Mouse (Mus musculus): ENCODE measurements around the gene Numa1. TPM values are rescaled to one million over a fixed set of nuclear protein-coding genes. Genes with fewer than 3 reads are reported as not detected.
A peak's percentile ranks its signal among the peaks of the same experiment; 100 is the strongest.
"Not testable (repeated sequence)": the region's sequence is repeated elsewhere in the genome, so short reads cannot be mapped to it uniquely, and the experiment has no call there.

Numa1 gene
- polyA plus RNA-seq, 1 experiment from 2014 or later, result 32.1 TPM

DNA sequence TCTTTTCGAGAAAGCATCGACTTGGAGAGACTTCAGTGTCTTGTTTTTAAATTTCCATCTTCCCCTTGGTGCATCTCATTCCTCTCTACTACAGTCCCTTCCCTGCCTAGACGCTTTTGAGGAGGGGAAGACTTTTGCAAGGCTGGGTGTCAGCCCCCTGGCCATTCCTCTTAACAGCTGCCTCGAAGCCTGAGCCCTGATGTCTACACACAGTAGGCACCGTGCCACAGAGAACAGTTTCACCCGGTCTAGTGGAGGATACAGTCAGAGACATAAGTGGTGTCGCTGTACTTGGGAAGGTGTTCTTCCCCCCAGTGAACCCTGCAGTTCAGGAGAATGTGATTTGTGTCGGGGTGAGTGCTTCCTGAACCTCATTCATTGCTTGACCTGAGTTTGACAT lies 27.2 kb upstream of the Numa1 start:
- no peaks in the 10 kb centered on the region for H3K27me3 ChIP-seq (replicated peaks)
- WGBS, result 71% methylated on average over 8 of the region's 8 CpGs
- H3K4me3 ChIP-seq (replicated peaks), result peak overlapping the region; percentile 85
- no peak for ATAC-seq (ENCODE audit: low FRiP score)
- peak overlapping the region; percentile 97 for H3K9ac ChIP-seq (replicated peaks)
- no peak overlapping the region for H3K27ac ChIP-seq (replicated peaks)
- H3K4me1 ChIP-seq, result peaks cover 34% of the 10 kb centered on the region
- peaks cover 27% of the 10 kb centered on the region for H3K36me3 ChIP-seq
- H3K9me3 ChIP-seq (replicated peaks), result no peaks in the 10 kb centered on the region
- H3K4me2 ChIP-seq, result peak overlapping the region; percentile 74

DNA sequence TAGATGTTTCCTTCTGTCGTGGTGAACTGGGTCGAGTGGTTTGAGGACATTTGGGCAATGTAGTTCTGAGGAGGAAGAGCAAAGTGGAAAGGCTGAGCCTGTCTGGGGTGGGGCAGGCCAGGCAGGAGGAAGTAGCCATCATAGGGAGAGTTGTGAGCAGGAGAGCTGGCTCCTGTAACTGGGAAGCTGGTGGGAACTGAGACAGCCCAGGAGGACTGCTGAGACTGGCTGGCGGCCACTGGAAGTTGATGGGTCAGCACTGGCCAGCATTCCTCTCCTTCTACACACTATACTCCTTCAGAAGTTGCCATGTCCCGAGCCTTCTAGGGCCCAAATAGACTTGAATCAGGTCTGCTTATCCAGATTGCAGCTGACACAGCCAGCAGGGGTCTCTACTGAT lies 25.5 kb upstream of the Numa1 start:
- no peaks in the 10 kb centered on the region for H3K9me3 ChIP-seq (replicated peaks)
- 84% methylated on average over 4 of the region's 4 CpGs for WGBS
- no peak overlapping the region for H3K9ac ChIP-seq (replicated peaks)
- ATAC-seq (ENCODE audit: low FRiP score), result no peak
- no peak overlapping the region for H3K4me2 ChIP-seq
- H3K27me3 ChIP-seq (replicated peaks), result no peaks in the 10 kb centered on the region
- H3K4me1 ChIP-seq, result peaks cover 34% of the 10 kb centered on the region
- peaks cover 37% of the 10 kb centered on the region for H3K36me3 ChIP-seq
- H3K4me3 ChIP-seq (replicated peaks), result no peak overlapping the region
- H3K27ac ChIP-seq (replicated peaks), result no peak overlapping the region

GRCm38 (mm10) chr7:101910138-101910537 lies 23.8 kb upstream of the Numa1 start:
- no peak for ATAC-seq (ENCODE audit: low FRiP score)
- Histone ChIP-seq H3K9me3 (replicated peaks) (no peaks in the 10 kb centered on the region), H3K9ac (replicated peaks) (no peak overlapping the region), H3K27me3 (replicated peaks) (no peaks in the 10 kb centered on the region), H3K4me3 (replicated peaks) (no peak overlapping the region), H3K36me3 (peaks cover 52% of the 10 kb centered on the region), H3K4me2 (no peak overlapping the region), H3K27ac (replicated peaks) (no peak overlapping the region), H3K4me1 (peaks cover 29% of the 10 kb centered on the region)
- 96% methylated on average over 4 of the region's 4 CpGs for WGBS

DNA sequence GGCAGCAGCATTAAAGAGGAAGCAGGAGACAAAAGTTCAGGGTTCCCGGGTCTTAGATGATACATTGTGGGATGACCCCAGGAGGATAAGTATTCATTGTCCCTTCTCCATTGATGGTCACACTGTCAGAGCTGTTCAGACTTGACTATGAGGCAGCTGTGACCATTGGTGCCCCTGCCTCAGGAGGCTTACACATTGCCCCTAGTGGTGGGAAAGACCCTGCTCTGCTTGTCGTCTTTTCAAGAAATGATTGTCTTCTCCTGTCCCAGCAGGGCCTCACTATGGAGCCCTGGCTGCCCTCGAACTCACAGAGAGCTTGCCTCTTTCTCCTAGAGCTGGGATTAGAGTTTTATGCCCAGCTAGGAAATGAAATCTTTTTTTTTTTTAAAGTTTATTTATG lies 21.9 kb upstream of the Numa1 start:
- Histone ChIP-seq H3K4me1 (peaks cover 19% of the 10 kb centered on the region), H3K27ac (replicated peaks) (no peak overlapping the region), H3K9ac (replicated peaks) (no peak overlapping the region), H3K9me3 (replicated peaks) (no peaks in the 10 kb centered on the region), H3K4me2 (no peak overlapping the region), H3K4me3 (replicated peaks) (no peak overlapping the region), H3K36me3 (peaks cover 52% of the 10 kb centered on the region), H3K27me3 (replicated peaks) (no peaks in the 10 kb centered on the region)
- 58% methylated on average over 3 of the region's 3 CpGs for WGBS
- no peak for ATAC-seq (ENCODE audit: low FRiP score)

- Histone ChIP-seq H3K9me3 (replicated peaks) (no peaks in the 10 kb centered on the region), H3K36me3 (peaks cover 18% of the 10 kb centered on the region), H3K27ac (replicated peaks) (no peak overlapping the region), H3K4me3 (replicated peaks) (no peak overlapping the region), H3K4me2 (no peak overlapping the region), H3K4me1 (no peaks in the 10 kb centered on the region), H3K9ac (replicated peaks) (no peak overlapping the region), H3K27me3 (replicated peaks) (no peaks in the 10 kb centered on the region)
- WGBS, result 18% methylated on average over 1 of the region's 1 CpGs
- ATAC-seq (ENCODE audit: low FRiP score), result peak; percentile 81
Measured at GRCm38 (mm10) chr7:101918071-101918470, 15.8 kb upstream of the Numa1 start.

DNA sequence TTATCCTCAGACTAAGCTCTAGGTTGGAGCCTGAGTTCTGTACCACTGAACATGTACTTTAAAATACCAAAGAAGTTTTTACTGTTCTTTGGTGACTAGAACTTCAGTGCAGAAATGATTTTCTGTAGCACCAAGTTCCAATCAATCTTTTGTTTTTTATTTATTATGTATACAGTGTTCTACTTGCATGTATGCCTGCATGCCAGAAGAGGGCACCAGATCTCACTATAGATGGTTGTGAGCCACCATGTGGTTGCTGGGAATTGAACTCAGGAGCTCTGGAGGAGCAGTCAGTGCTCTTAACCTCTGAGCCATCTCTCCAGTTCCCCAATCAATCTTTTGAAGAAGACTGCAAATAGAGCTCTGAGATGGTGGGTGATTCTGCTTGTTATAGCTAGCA lies 8.0 kb upstream of the Numa1 start:
- not testable (repeated sequence) for ATAC-seq (ENCODE audit: low FRiP score)

DNA sequence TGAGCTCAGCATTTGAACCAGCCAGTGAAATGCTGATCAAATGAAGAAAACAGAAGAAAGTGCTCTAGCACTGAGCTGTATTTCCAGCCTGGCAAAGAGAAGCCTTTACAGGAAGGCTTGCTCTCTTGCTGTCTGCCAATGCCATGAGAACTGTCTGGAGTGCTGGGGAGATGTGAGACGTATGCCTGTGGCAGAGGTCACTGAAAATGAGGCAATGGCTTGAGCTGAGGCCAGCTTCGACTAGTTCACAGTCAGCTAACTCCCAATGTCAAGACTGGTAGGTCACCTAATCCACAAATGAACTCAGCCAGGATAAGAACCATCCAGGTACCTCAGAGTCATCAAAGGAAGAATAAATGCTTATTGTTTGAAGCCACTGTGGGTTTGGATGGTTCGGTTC lies 5.8 kb upstream of the Numa1 start:
- no peak for ATAC-seq (ENCODE audit: low FRiP score)
- Histone ChIP-seq H3K9me3 (replicated peaks) (no peaks in the 10 kb centered on the region), H3K27me3 (replicated peaks) (no peaks in the 10 kb centered on the region), H3K4me1 (peaks cover 6% of the 10 kb centered on the region), H3K36me3 (no peaks in the 10 kb centered on the region), H3K4me2 (no peak overlapping the region), H3K4me3 (replicated peaks) (no peak overlapping the region), H3K9ac (replicated peaks) (no peak overlapping the region), H3K27ac (replicated peaks) (no peak overlapping the region)
- 88% methylated on average over 3 of the region's 3 CpGs for WGBS

More for the DNA sequence above, 8.0 kb upstream of the Numa1 start:
- not testable (repeated sequence) for H3K4me3 ChIP-seq (replicated peaks); H3K27ac ChIP-seq (replicated peaks); H3K4me1 ChIP-seq; H3K4me2 ChIP-seq; H3K9ac ChIP-seq (replicated peaks); H3K36me3 ChIP-seq; H3K27me3 ChIP-seq (replicated peaks); H3K9me3 ChIP-seq (replicated peaks)

- Histone ChIP-seq H3K4me2 (peak overlapping the region; percentile 81; the same call in 1 of the 2 replicates), H3K9me3 (replicated peaks) (no peaks in the 10 kb centered on the region), H3K9ac (replicated peaks) (no peak overlapping the region), H3K4me1 (peaks cover 35% of the 10 kb centered on the region), H3K27me3 (replicated peaks) (no peaks in the 10 kb centered on the region), H3K27ac (replicated peaks) (no peak overlapping the region), H3K4me3 (replicated peaks) (0 out of 2 replicates have a peak overlapping the region, but pooled peaks have one; percentile 8), H3K36me3 (no peaks in the 10 kb centered on the region)
- 93% methylated on average over 1 of the region's 1 CpGs for WGBS
- ATAC-seq (ENCODE audit: low FRiP score), result no peak
Measured at GRCm38 (mm10) chr7:101932551-101932950, 1.4 kb upstream of the Numa1 start.

DNA sequence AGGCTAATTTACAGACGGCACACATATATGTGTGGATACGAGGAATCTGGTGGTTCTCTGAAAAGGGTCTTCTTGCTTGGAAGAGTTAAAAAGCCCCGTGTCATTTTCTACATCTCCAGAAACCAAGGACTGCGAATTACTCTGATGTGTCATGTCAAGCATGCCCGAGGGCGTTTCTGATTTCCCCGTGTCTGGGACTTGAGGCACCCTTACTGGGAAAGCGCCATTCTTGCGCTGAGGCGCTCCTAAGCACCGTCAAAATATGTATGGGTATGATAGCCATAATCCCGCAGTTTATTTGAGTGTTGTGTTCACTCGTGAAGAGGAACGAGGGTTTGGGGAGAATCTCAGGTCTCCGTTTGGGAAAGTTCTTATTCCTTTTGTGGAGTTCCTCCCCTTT lies 611 bp upstream of the Numa1 start:
- Histone ChIP-seq H3K36me3 (no peaks in the 10 kb centered on the region), H3K4me3 (replicated peaks) (peak overlapping the region; percentile 82), H3K4me2 (peak overlapping the region; percentile 81), H3K27me3 (replicated peaks) (no peaks in the 10 kb centered on the region), H3K4me1 (peaks cover 37% of the 10 kb centered on the region), H3K9me3 (replicated peaks) (no peaks in the 10 kb centered on the region), H3K27ac (replicated peaks) (peak overlapping the region; percentile 78), H3K9ac (replicated peaks) (peak overlapping the region; percentile 69)
- WGBS, result 8% methylated on average over 15 of the region's 15 CpGs
- ATAC-seq (ENCODE audit: low FRiP score), result peak; percentile 53

- Histone ChIP-seq H3K4me3 (replicated peaks) (no peak overlapping the region), H3K36me3 (no peaks in the 10 kb centered on the region), H3K9ac (replicated peaks) (0 out of 2 replicates have a peak overlapping the region, but pooled peaks have one; percentile 6), H3K4me2 (no peak overlapping the region), H3K27ac (replicated peaks) (no peak overlapping the region), H3K27me3 (replicated peaks) (no peaks in the 10 kb centered on the region), H3K4me1 (peaks cover 37% of the 10 kb centered on the region), H3K9me3 (replicated peaks) (no peaks in the 10 kb centered on the region)
- WGBS, result 98% methylated on average over 4 of the region's 4 CpGs
- no peak for ATAC-seq (ENCODE audit: low FRiP score)
Measured at GRCm38 (mm10) chr7:101935957-101936356, 2.0 kb downstream of the Numa1 start.

DNA sequence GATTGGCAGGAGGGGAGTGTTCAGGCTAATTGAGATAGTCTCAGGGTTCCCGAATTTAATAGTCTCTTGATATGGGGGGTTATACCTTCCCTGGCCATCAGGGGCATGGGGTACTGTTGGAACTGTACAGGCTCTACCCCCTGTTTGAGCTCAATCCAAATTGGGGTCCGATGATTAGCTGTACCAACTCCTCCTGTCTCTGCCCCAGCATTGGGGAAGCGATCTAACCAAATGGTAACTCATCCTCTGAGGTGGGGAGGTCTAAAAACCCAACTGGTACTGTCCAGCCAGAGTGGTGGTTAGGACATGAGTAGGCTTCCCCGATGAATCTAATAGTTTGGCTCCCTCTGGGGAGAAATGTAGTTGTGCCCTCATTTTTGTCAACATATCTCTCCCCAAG lies 3.1 kb downstream of the Numa1 start:
- ATAC-seq (ENCODE audit: low FRiP score), result no peak
- peaks cover 37% of the 10 kb centered on the region for H3K4me1 ChIP-seq
- H3K27ac ChIP-seq (replicated peaks), result no peak overlapping the region
- no peak overlapping the region for H3K4me3 ChIP-seq (replicated peaks)
- H3K9ac ChIP-seq (replicated peaks), result no peak overlapping the region
- no peaks in the 10 kb centered on the region for H3K27me3 ChIP-seq (replicated peaks)
- H3K9me3 ChIP-seq (replicated peaks), result no peaks in the 10 kb centered on the region
- WGBS, result 98% methylated on average over 4 of the region's 4 CpGs
- H3K4me2 ChIP-seq, result no peak overlapping the region
- H3K36me3 ChIP-seq, result no peaks in the 10 kb centered on the region

DNA sequence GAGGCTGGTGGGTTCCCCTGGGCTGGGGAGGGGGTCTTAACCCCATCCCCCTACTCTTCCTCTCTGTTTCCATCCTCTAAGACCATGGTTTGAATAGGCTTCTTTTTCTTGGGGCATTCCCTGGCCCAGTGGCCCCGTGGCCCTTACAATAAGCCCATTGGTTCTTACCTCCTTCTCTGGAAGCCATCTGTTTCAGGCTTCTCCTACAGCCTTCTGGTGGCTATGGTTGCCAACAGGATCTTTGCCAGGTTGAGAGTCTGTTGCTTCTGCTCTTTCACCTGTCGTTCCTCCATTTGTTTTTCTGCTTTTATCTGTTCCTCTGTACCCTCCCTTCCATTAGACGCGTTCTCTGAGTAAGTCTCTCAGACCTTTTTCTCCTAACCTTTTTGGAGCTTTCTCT lies 3.7 kb downstream of the Numa1 start:
- no peak for ATAC-seq (ENCODE audit: low FRiP score)
- no peaks in the 10 kb centered on the region for H3K27me3 ChIP-seq (replicated peaks)
- H3K4me1 ChIP-seq, result peaks cover 36% of the 10 kb centered on the region
- no peaks in the 10 kb centered on the region for H3K36me3 ChIP-seq
- WGBS, result 94% methylated on average over 4 of the region's 4 CpGs
- no peaks in the 10 kb centered on the region for H3K9me3 ChIP-seq (replicated peaks)
- H3K4me2 ChIP-seq, result no peak overlapping the region
- no peak overlapping the region for H3K4me3 ChIP-seq (replicated peaks)
- H3K27ac ChIP-seq (replicated peaks), result no peak overlapping the region
- H3K9ac ChIP-seq (replicated peaks), result no peak overlapping the region

DNA sequence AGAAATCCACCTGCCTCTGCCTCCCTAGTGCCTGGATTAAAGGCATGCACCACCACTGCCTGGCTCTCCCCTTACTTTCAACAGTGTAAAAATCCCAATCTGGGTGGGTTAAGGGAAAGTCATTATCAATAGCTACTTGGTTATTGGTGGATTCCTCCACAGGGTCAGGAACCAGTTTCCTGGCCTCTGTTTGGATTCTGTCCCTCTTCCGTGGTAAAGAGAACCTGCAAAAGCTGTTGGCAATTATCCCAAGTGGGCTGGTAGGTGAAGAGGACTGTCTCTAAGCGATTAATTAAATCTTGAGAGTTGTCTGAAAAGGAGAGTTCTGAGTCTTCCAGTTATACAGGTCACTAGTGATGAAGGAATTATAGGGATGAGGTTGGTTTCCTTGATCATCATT lies 4.4 kb downstream of the Numa1 start:
- no peak overlapping the region for H3K4me3 ChIP-seq (replicated peaks)
- no peak for ATAC-seq (ENCODE audit: low FRiP score)
- H3K27ac ChIP-seq (replicated peaks), result no peak overlapping the region
- H3K36me3 ChIP-seq, result no peaks in the 10 kb centered on the region
- H3K27me3 ChIP-seq (replicated peaks), result no peaks in the 10 kb centered on the region
- peaks cover 29% of the 10 kb centered on the region for H3K4me1 ChIP-seq
- no peak overlapping the region for H3K9ac ChIP-seq (replicated peaks)
- H3K4me2 ChIP-seq, result no peak overlapping the region
- 89% methylated on average over 2 of the region's 2 CpGs for WGBS
- no peaks in the 10 kb centered on the region for H3K9me3 ChIP-seq (replicated peaks)
